Mouse (Mus musculus): Measurements from ENCODE around the gene Dgkb. TPM values are rescaled to one million over a fixed set of nuclear protein-coding genes. Genes with fewer than 3 reads are reported as not detected.

Dgkb gene
- not detected for polyA plus RNA-seq (2017; shearing (Covaris generic))

GRCm38 (mm10) chr12:37817426-37817825, at the start of gene Dgkb:
Gene Dgkb (plus strand): TSS chr12:37817726.

Data from effector memory CD4-positive, alpha-beta T cell, adult 7 months (primary cell).